Mouse (Mus musculus): ENCODE measurements around the gene Mettl21a. TPM values are rescaled to one million over a fixed set of nuclear protein-coding genes. Genes with fewer than 3 reads are reported as not detected.
A peak's percentile ranks its signal among the peaks of the same experiment; 100 is the strongest.

The Mettl21a gene
- polyA plus RNA-seq, 1 experiment from 2014 or later, result 25.8 TPM

DNA sequence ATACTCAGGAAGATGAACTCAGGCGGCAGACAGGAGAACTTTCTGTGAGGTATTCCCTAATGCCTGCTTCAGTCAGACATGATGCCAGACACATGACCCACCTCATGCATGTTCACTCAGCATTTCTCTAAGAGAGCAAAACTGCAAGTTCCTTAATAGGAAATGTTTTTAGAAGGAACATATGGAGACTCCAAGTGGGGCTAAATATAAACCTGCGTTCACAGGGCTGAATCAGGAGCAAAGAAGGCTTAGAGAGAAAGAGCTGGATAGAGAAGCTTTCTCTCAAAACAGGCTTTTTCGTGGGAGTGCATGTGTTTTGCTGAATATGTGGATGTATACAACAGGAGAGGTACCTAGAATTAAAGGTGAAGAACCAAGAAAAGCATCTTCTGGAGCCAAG, 16.2 kb upstream of the Mettl21a start:
- Histone ChIP-seq H3K27ac (replicated peaks) (no peak overlapping the region), H3K4me3 (replicated peaks) (no peak overlapping the region), H3K9me3 (replicated peaks) (no peaks in the 10 kb centered on the region), H3K27me3 (no peaks in the 10 kb centered on the region), H3K9ac (no peak overlapping the region), H3K4me2 (replicated peaks) (no peak overlapping the region), H3K4me1 (no peaks in the 10 kb centered on the region), H3K36me3 (no peaks in the 10 kb centered on the region)
- no peak for ATAC-seq (ENCODE audit: insufficient number of reproducible peaks, low FRiP score, low TSS enrichment, low read depth)
- WGBS, result 65% methylated on average over 3 of the region's 3 CpGs

DNA sequence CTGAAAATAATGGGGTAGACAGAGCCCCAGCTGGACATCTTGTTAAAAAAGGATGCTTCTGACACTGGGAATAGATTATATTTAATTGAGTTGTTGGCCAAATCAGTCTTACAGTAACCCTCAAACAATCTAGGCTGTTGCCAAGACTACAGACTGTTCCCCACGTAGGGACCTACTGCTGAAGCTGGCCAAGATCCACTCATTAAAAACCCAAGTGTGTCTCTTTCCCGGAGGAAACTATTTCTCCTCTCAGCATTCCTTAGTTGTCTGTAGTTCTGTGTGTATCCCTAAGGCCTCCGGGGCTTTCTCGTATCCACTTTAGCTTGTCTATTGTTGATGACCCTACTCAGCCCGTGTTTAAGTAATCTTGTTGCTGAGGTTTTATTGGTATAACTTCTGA, 14.5 kb upstream of the Mettl21a start:
- no peak for ATAC-seq (ENCODE audit: insufficient number of reproducible peaks, low FRiP score, low TSS enrichment, low read depth)
- no peak overlapping the region for H3K4me2 ChIP-seq (replicated peaks)
- no peaks in the 10 kb centered on the region for H3K36me3 ChIP-seq
- H3K4me1 ChIP-seq, result no peaks in the 10 kb centered on the region
- H3K27me3 ChIP-seq, result no peaks in the 10 kb centered on the region
- no peak overlapping the region for H3K27ac ChIP-seq (replicated peaks)
- no peak overlapping the region for H3K4me3 ChIP-seq (replicated peaks)
- H3K9me3 ChIP-seq (replicated peaks), result no peaks in the 10 kb centered on the region
- H3K9ac ChIP-seq, result no peak overlapping the region
- 68% methylated on average over 5 of the region's 5 CpGs for WGBS

DNA sequence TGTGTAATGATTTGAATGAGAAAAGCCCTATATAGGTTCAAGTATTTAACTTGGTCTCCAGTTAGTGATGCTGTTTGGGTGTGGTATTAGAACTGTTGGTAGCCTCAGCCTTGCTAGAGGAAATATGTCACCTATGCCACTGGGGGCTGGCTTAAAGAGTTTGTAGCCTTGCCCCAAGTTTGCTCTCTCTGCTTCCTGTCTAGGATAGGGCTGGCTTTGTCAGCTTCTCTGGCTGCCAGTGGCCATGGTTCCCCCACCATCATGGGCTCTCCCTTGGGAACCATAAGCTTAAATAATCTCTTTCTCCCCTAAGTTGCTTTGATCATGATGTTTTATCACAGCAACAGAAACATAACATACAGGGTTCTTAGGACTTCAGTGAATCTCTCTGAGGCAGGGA, 8.2 kb upstream of the Mettl21a start:
- Histone ChIP-seq H3K4me1 (no peaks in the 10 kb centered on the region), H3K27ac (replicated peaks) (no peak overlapping the region), H3K27me3 (no peaks in the 10 kb centered on the region), H3K9me3 (replicated peaks) (no peaks in the 10 kb centered on the region), H3K9ac (no peak overlapping the region), H3K4me2 (replicated peaks) (no peak overlapping the region), H3K4me3 (replicated peaks) (no peak overlapping the region), H3K36me3 (no peaks in the 10 kb centered on the region)
- ATAC-seq (ENCODE audit: insufficient number of reproducible peaks, low FRiP score, low TSS enrichment, low read depth), result no peak

DNA sequence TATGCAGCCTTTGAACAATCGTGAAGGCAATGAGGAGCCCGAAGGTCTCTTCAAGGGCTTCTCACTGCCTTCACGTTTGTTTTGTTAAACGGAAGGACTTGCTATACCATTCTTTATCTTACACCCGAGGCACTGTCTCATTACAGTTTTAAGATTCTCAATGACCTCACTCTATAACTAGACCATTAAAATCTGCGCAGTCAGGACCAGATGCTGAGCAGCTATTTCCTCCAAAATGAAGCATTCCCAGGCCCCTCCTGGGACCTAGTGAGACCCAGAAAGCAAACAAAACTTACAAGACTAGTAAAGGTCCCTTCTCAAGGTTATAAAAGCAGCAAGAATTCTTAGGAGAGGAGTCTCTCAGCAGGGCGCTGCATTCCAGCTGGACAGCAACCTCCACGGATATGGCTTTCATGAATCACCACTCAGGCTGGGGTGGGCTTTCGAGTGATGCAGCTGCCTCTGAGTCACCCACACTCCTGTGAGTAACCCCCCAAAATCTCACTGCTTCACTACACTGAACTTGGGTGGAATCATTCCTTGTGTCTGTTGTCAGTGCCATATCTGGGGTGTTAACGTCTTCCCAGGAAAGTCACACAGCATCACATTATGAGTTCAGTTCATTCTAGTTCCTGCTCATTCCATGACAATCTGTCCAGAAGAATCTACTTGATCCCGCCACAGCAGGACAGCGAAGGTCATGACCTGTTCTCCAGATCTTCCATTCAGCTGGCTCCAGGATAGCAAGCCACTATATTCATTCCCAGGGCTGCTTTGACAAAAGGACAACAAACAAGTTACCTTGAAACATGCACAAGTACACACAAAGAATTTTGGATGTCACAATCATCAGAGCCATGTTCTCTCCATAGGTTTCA, 6.8 kb upstream of the Mettl21a start:
- no peaks in the 10 kb centered on the region for H3K27me3 ChIP-seq
- H3K27ac ChIP-seq (replicated peaks), result no peak overlapping the region
- no peak overlapping the region for H3K4me2 ChIP-seq (replicated peaks)
- no peak for ATAC-seq (ENCODE audit: insufficient number of reproducible peaks, low FRiP score, low TSS enrichment, low read depth)
- WGBS, result 67% methylated on average over 12 of the region's 12 CpGs
- no peaks in the 10 kb centered on the region for H3K4me1 ChIP-seq
- H3K4me3 ChIP-seq (replicated peaks), result no peak overlapping the region
- H3K9me3 ChIP-seq (replicated peaks), result no peaks in the 10 kb centered on the region
- no peak overlapping the region for H3K9ac ChIP-seq
- no peaks in the 10 kb centered on the region for H3K36me3 ChIP-seq

DNA sequence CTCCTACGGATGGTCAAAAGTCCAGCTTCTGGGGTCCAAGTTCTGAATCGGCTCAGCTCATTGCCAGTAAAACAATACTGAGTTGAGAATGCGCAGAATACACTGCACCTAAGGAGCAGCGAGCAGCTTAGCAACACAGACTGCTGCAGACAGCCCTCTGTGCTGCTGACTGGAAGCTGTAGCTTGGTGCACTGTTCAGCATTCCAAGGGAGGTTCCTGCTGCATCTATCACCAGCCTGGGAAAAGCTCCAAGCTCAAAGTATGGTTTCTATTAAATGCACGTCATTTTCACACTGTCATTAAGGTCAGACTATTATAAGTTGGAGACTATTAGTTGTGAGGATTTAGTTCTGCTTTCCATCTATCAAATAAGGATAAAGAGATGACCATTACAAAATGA, 4.1 kb upstream of the Mettl21a start:
- no peak for ATAC-seq (ENCODE audit: insufficient number of reproducible peaks, low FRiP score, low TSS enrichment, low read depth)
- peaks cover 12% of the 10 kb centered on the region for H3K4me1 ChIP-seq
- H3K9ac ChIP-seq, result no peak overlapping the region
- H3K9me3 ChIP-seq (replicated peaks), result no peaks in the 10 kb centered on the region
- H3K36me3 ChIP-seq, result no peaks in the 10 kb centered on the region
- H3K27ac ChIP-seq (replicated peaks), result no peak overlapping the region
- H3K4me3 ChIP-seq (replicated peaks), result no peak overlapping the region
- no peak overlapping the region for H3K4me2 ChIP-seq (replicated peaks)
- H3K27me3 ChIP-seq, result no peaks in the 10 kb centered on the region
- WGBS, result 65% methylated on average over 5 of the region's 5 CpGs

DNA sequence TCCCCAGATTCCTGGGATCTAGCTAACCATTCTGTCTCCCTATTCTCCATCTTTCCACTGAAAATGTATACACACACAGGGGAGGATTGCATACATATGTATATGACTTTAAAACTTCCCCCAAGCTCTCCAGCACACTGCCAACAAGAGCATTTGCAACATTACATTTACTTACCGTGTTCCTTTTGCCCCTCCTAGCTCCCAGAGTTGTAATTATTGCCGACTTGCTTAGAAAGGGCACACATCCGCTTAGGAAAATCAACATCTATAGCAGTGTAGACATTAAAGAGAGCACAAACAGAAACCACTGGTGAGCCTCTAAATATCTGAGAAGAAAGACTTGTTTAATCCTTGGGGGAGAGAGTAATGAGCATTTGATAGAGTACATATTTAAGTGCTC, 1.2 kb upstream of the Mettl21a start:
- H3K27me3 ChIP-seq, result no peaks in the 10 kb centered on the region
- peak overlapping the region; percentile 82 for H3K4me3 ChIP-seq (replicated peaks)
- peaks cover 21% of the 10 kb centered on the region for H3K4me1 ChIP-seq
- no peak for ATAC-seq (ENCODE audit: insufficient number of reproducible peaks, low FRiP score, low TSS enrichment, low read depth)
- 0 out of 2 replicates have a peak, but pooled peaks cover 7% of the 10 kb centered on the region for H3K36me3 ChIP-seq
- 34% methylated on average over 3 of the region's 3 CpGs for WGBS
- H3K9ac ChIP-seq, result peak overlapping the region; percentile 84; the same call in 1 of the 2 replicates
- H3K4me2 ChIP-seq (replicated peaks), result peak overlapping the region; percentile 74
- no peaks in the 10 kb centered on the region for H3K9me3 ChIP-seq (replicated peaks)
- peak overlapping the region; percentile 99 for H3K27ac ChIP-seq (replicated peaks)

DNA sequence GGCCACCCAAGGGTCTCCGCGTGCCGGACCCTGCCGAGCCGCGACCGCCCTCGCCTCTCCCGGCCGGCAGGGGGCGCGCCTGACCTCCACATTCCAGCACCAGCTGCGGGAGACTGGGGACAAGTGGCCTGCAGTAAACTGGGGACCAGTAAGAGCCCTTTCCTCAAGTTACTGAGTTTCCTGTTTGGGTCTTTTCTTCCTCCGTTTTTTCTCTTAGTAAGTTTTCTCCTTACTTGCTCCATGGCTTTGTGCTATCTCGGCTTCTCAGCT, 608 bp upstream of the Mettl21a start:
- peak overlapping the region; percentile 82 for H3K4me3 ChIP-seq (replicated peaks)
- peaks cover 21% of the 10 kb centered on the region for H3K4me1 ChIP-seq
- H3K27ac ChIP-seq (replicated peaks), result peak overlapping the region; percentile 99
- ATAC-seq (ENCODE audit: insufficient number of reproducible peaks, low FRiP score, low TSS enrichment, low read depth), result peak; percentile 81
- peak overlapping the region; percentile 74 for H3K4me2 ChIP-seq (replicated peaks)
- 0 out of 2 replicates have a peak, but pooled peaks cover 8% of the 10 kb centered on the region for H3K36me3 ChIP-seq
- under 1% methylated on average over 15 of the region's 15 CpGs for WGBS
- no peaks in the 10 kb centered on the region for H3K27me3 ChIP-seq
- peak overlapping the region; percentile 84 for H3K9ac ChIP-seq
- no peaks in the 10 kb centered on the region for H3K9me3 ChIP-seq (replicated peaks)

DNA sequence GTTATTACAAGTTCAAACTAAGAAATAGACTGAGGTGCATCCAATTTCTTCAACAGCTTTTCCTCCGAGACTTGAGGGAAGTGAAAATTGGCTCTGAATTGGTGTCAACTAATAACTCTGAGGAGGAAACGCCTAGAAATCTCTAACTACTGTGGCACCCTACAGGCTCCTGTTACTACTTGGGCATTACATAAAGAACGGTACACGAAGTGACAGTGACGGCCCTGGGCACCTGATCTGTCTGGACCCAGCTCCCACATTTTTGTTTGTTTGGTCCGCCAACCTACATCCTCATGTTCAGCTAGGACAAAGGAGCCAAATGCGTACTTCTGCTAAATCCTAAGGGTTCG, 536 bp downstream of the Mettl21a start:
- H3K4me2 ChIP-seq (replicated peaks), result peak overlapping the region; percentile 74
- WGBS, result 2% methylated on average over 8 of the region's 8 CpGs
- 0 out of 2 replicates have a peak, but pooled peaks cover 8% of the 10 kb centered on the region for H3K36me3 ChIP-seq
- H3K27ac ChIP-seq (replicated peaks), result peak overlapping the region; percentile 99
- no peaks in the 10 kb centered on the region for H3K27me3 ChIP-seq
- H3K9me3 ChIP-seq (replicated peaks), result no peaks in the 10 kb centered on the region
- ATAC-seq (ENCODE audit: insufficient number of reproducible peaks, low FRiP score, low TSS enrichment, low read depth), result 0 out of 2 replicates have a peak, but pooled peaks have one; percentile 16
- peak overlapping the region; percentile 84 for H3K9ac ChIP-seq
- peak overlapping the region; percentile 82 for H3K4me3 ChIP-seq (replicated peaks)
- H3K4me1 ChIP-seq, result peaks cover 21% of the 10 kb centered on the region

DNA sequence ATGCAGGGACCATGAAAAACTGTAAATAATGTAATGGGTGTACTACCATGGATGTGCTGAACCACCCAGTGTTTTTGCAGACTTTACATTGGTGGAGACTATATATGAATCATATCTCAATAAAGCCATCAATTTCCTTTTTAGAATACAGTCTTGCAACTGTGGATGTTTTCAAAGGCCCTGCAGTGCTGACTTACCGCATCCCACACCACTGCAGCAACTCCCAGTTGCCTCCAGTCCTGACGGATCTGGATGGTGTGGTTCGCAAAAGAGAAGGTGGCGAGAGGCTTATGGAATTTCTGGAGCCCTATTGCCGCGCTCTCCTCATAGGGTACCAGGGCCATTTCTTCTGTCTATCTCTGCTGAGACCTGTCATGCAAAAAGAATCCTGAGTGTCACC, 966 bp downstream of the Mettl21a start:
- Histone ChIP-seq H3K4me2 (replicated peaks) (peak overlapping the region; percentile 74), H3K9me3 (replicated peaks) (no peaks in the 10 kb centered on the region), H3K36me3 (0 out of 2 replicates have a peak, but pooled peaks cover 8% of the 10 kb centered on the region), H3K27ac (replicated peaks) (peak overlapping the region; percentile 99), H3K9ac (peak overlapping the region; percentile 84), H3K27me3 (no peaks in the 10 kb centered on the region), H3K4me1 (peaks cover 21% of the 10 kb centered on the region), H3K4me3 (replicated peaks) (peak overlapping the region; percentile 82)
- no peak for ATAC-seq (ENCODE audit: insufficient number of reproducible peaks, low FRiP score, low TSS enrichment, low read depth)
- WGBS, result 61% methylated on average over 6 of the region's 6 CpGs

DNA sequence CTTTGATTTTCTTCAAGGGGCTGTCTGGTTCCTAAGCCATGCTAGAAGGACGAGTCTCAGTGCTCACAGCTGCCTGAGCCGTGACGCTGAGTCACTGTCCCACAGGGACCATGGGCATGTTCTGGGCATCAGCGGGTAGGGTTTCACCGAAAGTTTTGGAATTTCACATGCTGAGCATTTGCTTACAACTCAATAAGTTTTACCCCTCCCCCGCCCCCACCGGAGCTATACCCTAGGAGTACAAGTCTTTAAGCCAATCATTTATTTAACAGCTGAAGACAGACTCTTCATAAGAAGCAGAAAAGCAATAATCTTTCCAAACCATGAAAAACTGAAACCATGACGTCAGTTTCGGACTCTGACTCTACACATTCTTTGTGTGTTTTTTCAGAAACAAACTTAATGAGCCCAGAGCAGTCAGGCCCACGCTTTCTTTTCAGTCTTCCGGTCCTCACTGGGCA, 1.5 kb downstream of the Mettl21a start:
- Histone ChIP-seq H3K4me3 (replicated peaks) (peak overlapping the region; percentile 17), H3K27me3 (no peaks in the 10 kb centered on the region), H3K27ac (replicated peaks) (peak overlapping the region; percentile 99), H3K9ac (no peak overlapping the region), H3K4me1 (peaks cover 21% of the 10 kb centered on the region), H3K4me2 (replicated peaks) (peak overlapping the region; percentile 74), H3K9me3 (replicated peaks) (no peaks in the 10 kb centered on the region), H3K36me3 (0 out of 2 replicates have a peak, but pooled peaks cover 8% of the 10 kb centered on the region)
- WGBS, result 59% methylated on average over 11 of the region's 11 CpGs
- ATAC-seq (ENCODE audit: insufficient number of reproducible peaks, low FRiP score, low TSS enrichment, low read depth), result no peak

DNA sequence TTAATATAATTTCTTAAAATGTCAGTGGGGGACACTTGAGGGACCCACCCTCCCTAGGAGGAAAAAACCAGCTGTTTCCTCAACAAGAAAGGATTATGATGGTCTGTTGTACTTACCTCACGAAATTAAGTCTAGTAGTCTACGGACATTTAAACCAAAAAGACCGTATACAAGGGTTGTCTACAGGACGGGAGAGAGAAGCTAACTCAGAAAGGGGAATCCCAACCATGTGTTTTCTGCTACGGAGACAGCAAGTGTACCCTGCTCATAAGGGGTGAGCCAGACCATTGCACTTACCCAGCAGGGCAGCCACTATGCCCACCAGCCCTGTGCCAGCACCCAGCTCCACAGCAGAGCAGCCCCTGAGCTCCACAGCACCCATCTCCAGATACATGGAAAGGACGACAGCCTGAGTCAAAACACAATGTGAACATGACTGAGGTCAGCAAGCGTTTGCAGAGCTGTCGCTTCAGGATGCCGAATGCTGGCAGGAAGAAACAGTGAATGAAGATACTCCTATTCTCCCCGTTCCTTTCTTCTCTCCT, 2.2 kb downstream of the Mettl21a start:
- Histone ChIP-seq H3K27me3 (no peaks in the 10 kb centered on the region), H3K4me1 (peaks cover 21% of the 10 kb centered on the region), H3K27ac (replicated peaks) (peak overlapping the region; percentile 99), H3K9me3 (replicated peaks) (no peaks in the 10 kb centered on the region), H3K9ac (no peak overlapping the region), H3K4me2 (replicated peaks) (peak overlapping the region; percentile 74; the same call in 1 of the 2 replicates), H3K4me3 (replicated peaks) (no peak overlapping the region), H3K36me3 (0 out of 2 replicates have a peak, but pooled peaks cover 8% of the 10 kb centered on the region)
- 67% methylated on average over 10 of the region's 10 CpGs for WGBS
- ATAC-seq (ENCODE audit: insufficient number of reproducible peaks, low FRiP score, low TSS enrichment, low read depth), result no peak

Data from embryonic facial prominence, embryonic 15.5 days (tissue).